Mouse (Mus musculus) small intestine, adult 2 months (tissue): Measurements from ENCODE around the gene Nod1.

Experiments used
- CTCF ChIP-seq: fragments of 200-500 bp; IDR thresholded peaks from 2 replicates; pipeline ENCODE4 v1.5.1; 2012; ENCODE audit warnings: low read depth, mild to moderate bottlenecking, control low read depth, inconsistent platforms, low read length, moderate library complexity, mixed read lengths; ENCODE audit not compliant: insufficient replicate concordance, insufficient read length; ENCODE audit errors: extremely low read depth
- POLR2A ChIP-seq: fragments of 200-500 bp; IDR thresholded peaks from 2 replicates; pipeline ENCODE4 v1.6.1; 2012; ENCODE audit warnings: low read depth, mild to moderate bottlenecking, control low read depth, inconsistent platforms, low read length, moderate library complexity

DNA sequence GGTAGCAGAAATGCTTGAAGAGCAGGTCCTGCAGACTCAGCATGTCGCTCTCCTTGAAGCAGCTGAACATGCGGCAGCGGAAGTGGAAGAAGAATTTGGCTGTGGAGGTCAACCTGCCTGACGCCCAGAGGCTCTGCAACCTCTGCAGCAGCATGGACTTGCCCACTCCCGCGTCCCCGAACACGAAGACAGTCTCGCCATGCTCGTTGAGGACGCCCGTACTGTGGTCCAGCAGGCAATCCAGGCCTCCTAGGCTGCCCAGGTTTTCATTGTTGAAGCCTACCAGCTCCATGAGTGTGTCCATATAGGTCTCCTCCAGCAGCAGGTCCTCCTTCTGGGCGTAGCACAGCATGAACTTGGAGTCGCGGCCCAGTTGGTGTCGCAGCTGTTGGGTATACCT, 27.9 kb downstream of the Nod1 start:
- no peak for TF ChIP-seq CTCF
- TF ChIP-seq POLR2A = no peak
